Mouse (Mus musculus) c-Kit-negative CD71-positive TER-119-positive erythroid progenitor cells, embryonic 14.5 days (primary cell): ENCODE measurements at regions not wholly inside any gene's neighbourhood (a gene's known extent, or its start where the extent isn't known, plus 50 kb on each side); places are given as distances from the start of the nearest gene placed in this dataset.

ENCODE experiments used
- DNase-seq: peaks from one replicate; pipeline ENCODE4 v3.0.0-alpha.2; 2013; ENCODE audit warnings: low read depth, low spot score

DNA sequence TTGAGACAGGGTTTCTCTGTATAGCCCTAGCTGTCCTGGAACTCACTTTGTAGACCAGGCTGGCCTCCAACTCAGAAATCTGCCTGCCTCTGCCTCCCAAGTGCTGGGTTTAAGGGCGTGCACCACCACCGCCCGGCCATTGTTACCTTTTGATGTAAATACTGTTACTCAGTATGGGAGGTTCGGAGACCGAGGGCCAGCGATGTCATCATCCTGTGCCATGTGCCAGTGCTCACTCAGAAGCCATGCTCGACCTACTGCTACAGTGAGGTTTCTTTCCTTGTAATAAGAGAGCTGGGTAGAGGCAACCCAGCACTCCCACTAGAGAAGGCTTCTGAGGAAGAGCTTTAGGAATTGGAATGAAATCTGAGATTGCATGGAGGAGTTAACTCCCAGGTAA lies 191.6 kb upstream of the Tgfbr2 start:
- no peak for DNase-seq

DNA sequence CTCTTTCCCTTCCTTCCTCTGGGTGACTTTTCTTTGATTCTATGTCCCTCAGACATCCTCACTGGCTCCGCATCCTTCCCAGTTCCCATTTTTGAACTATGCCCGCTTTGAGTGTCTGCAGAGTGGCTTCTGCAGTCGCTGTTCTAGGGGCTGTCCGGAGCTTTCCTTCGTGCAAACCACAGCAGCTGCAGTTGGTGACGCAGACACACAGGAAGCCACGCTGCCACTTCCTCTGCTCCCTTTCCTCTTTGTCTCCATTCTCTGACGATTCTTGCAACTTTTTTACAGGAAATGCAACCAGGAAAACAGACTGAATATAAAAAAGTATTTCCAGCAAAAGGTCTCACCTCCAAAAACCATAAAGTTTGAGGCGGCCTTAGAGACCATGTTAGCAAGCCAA lies 191.0 kb upstream of the Tgfbr2 start:
- DNase-seq = no peak

DNA sequence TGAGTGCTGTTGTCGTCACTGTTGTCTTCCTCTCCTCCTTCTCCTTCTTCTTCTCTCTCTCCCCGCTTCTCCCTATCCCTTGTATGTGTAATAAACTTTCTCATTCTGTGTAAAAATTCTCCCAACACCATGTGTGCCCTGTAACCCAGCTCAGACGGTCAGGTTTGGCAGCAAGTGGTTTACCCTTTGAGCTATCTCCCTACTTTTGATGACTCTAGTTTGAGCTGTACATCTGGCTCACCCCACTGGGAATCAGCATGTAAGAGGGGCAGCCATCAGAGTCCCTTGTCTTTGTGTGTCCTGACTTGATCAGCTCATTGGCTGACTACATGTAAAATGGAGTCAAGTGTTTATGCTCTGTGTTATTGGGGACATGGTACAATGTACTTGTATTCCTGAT lies 190.5 kb upstream of the Tgfbr2 start:
- no peak for DNase-seq

DNA sequence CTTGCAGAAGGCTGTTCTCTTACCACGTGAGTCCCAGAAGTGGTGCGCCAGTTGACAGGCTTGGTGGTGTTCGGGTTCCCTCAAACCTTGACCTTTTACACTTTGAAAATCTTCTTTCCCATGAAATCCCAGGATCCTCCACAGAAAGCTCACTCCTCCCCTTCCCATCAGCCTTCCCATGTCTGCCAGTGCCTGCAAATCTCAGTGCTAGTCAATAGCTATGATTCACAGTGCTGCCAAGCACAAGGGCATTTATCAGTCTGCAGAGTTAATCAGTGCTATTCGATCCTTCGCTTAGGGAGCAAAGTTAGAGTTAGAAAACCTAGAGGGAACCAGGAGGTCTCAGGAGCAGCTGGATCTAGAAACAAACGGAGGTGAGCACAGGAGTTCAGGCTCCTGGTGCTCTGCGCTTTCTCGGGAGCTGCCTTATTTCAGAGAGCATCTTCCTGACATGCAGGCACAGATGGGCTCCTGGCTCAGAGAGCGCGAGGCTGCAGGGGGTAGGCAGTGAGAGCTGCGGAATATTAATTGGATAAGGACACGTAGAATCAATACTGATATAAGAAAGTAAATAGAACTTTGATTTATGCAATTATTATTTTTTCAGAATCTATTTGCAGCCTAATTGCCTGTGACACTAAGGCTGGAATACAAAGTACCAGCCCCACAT lies 190.0 kb upstream of the Tgfbr2 start:
- no peak for DNase-seq

DNA sequence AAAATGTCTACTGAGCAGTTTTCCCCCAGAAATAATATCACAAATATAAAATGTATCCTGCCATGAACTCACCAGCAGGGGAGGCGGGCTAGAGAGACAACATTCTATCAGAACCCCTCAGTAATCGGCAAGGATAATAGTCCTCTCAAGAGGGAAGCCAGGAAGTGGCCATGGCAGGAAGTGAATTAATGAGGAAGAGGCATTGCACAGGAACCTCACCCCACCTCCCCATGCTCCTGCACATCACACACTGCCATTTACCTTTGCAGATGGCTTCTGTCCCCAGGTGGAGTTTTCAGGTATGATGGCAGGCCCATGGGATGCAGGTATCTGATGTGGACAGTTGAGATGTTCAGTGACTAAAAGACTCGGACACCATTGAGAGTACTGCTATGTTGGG lies 185.9 kb upstream of the Tgfbr2 start:
- DNase-seq = no peak

DNA sequence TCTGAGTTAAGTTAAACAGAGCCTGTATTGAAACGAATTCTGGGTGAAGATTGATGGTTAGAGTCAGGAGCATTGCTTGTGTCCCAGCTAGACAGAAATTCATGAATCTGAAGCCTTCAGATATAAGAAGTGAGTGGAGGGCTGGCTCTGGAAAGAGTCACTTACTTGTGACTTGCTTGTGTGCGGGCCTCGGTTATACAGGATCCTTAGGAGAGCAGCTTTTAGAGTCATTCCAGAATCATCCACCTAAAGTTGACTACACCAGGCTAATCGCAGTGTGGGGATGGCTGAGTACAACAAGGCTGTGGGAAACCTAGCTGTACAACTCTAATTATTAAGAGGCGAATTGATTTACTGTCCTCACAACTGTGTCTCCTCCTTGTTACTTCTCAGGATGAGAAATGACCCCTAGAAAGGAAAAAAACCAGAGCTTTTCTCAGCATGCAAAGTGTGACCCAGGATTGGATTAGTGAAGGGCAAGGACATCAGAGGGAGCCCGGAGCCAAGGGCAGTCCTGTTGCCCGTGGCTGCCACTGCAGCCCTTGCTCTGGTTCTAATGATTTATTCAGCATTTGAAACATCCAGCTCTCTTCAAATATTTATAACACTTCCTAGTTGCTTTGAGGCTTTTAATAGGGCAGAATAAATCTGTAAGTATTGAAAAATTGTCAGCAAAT lies 179.0 kb upstream of the Tgfbr2 start:
- no peak for DNase-seq

DNA sequence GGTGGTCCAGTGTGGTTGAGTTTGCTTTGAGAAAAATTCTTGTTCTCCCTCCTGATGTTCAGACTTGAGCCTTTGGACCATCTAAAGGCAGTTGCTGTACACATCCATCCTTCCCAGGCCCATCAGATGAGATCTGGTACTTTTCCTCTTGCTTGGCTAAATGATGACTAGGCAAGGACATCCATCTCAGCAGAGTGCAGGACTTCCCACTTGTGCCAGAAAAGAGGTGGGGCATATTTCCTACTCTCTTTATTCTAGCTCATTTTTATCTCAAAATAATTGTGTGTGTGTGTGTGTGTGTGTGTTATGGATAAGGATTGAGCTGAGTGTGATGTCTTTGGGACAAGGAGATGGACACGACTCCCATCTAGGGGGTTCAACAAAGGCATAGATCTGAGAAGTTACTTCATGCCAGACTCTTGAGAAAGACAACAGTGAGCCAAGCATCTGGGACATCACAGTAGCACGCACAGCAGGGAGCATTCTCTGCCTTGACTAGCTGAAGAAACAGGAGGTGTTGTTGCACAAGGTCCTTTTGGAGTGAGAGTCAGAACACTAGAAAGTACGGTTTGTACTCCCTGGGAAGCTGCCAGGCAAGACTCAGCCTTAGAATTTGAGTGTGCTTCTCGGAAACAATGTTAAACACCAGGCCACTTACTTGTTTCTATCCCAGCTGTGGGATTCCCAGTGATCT lies 177.8 kb upstream of the Tgfbr2 start:
- no peak for DNase-seq

DNA sequence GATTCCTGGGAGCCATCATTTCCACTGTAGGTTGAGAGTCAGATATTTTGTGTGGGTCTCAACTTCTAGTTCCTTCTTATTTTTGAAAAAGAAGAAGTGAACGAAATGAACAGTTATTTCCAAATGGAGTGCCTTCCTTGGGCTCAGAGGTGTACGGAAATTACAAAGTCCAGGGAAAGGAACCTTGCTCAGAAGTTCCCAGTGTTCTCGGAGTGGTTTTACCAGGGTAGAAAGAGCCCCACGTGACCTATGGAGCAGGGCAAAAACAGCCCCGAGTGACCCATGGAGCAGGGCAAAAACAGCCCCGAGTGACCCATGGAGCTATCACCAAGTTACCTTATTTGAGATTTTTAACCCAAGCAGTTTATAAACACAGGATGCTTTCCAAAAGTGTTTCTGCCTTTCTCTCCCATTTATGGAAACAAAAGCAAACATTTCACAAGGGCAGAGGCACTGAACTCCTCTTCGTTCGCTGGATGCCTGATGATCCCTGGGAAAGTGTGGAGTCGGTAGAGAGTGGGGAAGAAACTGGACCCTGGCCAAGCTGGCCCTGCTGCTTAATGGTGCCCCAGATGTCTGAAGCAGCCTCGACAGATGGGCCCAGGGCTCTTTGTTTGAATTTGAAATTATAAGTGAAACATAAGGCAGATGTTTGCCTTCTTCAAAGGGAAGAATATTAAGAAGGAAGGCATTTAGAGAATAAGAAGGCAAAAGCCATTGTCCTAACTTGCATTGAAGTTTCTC lies 175.8 kb upstream of the Tgfbr2 start:
- no peak for DNase-seq

DNA sequence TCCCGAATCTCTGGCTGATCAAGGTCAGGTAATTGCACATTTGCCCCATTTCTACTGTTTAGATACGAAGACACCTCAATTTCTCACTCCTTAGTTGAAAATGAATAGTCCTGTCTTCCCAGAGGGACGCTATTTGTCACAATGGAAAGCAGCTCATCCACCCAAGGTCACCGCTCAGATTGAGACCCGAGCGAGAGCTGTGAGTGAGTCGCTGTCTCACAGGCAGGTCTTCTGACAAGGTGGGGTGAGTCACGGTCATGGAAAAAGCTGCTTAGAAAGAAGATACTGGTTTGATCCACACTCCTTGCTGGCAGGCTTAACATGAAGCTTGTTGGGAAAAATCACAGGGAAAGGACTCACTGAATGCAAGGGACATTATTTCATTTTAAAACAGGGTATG lies 171.9 kb upstream of the Tgfbr2 start:
- no peak for DNase-seq

DNA sequence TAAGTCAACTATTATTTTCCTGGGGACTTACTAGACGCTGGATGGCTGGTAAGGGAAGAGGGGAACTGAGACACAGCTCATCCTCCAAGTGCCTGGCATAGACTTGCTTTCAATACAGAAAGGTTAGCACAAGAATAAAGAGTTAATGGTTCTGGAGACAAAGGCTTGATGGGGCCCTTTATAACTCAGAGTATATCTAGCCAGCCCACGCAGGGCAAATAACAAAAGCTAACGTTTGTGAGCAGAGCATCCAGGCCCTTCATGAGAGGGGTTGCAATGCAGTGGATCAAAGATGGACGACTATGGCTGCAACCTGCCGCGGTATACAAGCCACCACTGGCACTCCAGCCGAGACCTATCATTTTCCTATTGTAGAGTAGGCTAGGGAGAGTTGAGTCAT lies 171.3 kb upstream of the Tgfbr2 start:
- no peak for DNase-seq

DNA sequence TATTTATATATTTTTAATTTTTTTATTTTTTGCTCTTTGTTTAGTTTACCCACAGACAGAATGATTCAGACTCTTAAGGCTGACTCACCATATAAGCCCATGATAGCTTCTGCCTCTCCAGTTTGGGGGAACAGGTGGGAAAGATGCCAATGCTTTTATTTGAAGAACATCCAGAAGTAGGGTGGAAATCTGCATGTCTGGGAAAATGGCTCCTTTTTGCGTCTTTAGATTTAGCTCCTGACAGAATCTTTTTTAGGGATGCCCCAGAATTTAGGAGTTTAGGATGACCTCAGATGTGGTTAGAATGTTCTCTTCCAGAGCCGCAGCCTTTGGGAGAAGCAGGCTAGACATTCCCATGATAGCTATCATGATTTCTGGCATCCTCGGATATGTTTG lies 167.9 kb upstream of the Tgfbr2 start:
- DNase-seq = no peak

DNA sequence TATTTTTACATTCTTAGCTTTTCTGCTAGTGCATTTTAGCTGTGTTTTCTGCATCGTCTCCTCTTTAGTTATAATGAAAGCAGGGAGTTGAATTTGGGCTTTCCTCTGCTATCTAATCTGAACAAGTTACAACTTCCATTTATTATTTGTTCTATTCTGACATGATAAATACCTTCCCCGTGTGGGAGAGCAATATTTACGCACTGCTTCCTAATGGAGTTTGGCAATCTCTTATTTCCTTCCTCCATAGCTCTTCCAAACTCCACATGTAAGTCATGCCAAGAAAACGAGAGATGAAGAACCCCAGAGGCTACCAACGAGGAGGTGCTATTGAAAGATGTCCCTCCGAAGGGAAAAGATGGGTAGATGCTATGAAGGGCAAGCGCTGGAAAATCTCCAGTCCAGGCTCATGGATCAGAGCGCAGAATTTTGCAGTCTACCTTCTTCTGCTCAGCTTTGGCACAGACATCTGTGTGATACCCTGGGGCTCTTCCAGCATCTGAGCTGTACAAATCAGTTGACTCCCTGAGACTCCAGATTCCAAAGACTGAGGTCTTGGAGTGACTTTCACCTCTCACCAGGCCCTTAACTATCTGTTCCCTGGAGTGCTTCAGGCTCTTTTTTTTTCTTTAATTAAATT lies 167.4 kb upstream of the Tgfbr2 start:
- DNase-seq = no peak

DNA sequence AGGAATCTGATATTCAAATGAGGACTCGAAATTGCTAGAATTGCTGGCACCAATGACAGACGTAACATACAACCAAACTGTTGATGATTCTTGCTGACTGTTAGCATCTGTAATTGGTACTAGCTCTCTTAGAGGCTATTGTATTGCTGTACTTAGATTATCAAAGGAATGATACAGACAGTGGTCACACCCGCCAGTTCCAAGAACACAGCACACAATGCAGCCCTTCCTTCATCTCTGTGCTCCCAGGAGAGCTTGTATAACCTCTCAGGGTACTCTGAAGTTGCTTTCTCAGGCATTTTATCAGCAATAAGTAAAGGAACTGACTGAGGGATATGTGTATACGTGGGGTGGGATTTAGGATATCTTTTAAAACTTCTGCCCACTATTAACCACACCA lies 166.8 kb upstream of the Tgfbr2 start:
- DNase-seq = no peak

DNA sequence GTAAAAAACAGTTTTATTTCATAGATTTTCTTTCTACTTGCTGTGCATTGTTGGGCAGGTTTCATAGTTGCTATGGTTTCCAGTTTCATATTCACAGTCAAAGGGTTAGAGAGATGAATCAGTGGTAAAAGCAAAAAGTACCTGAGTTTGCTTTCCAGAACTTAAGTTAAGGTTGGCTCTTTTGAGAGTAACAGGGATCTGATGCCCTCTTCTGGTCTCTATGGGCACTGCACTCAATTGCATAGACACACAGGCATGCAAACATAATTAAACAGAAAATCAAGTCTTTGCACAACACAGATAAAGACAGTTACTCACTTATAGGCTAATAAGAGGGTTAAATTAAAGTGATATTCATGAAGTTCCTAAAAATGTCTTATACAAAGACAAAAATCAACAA lies 165.8 kb upstream of the Tgfbr2 start:
- no peak for DNase-seq

DNA sequence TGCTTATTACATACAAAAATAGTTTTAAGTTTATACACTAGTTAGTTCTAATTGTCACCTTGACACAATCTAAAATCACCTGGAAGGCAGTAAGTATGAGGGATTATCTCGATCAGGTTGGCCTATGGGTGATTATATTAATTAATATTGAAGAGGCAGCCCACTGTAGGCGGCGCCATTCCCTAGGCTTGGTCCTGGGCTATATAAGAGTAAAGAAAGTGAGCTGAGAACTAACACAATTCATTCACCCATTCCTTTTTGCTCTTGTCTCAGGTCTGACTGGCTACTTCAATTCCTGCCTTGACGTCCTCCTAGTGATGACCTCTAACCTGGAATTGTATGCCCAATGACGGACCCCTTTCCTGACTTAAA lies 163.6 kb upstream of the Tgfbr2 start:
- DNase-seq = no peak

DNA sequence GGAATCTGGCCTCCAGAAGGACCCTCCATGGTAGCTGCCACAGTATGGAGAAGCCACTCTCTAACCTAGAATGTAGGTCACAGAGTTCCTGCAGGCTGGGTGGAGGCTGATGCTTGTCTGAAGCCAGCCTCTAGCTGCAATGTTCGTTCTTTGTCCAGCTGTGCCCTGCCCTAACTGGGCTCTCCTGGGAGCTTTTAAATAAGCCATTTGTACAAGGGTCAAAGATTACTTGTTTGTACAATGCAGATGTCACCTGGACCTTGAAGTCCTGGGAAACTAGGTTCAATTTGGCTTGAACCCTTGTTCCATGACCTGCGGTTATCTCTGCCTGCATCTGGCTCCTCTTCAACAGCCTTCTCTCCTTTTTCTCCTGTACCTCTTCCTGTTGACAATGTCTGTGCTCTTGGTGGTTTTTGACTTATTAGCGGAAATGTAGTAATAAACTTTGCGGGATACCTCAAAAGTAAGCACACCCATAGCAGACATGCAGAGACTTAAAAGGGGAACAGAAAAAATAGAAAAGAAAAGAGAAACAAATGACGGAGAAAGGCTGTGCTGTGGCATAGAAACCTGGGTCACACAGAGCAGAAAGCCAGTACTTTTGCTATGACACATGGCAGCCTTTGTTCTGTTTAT lies 163.1 kb upstream of the Tgfbr2 start:
- DNase-seq = no peak

DNA sequence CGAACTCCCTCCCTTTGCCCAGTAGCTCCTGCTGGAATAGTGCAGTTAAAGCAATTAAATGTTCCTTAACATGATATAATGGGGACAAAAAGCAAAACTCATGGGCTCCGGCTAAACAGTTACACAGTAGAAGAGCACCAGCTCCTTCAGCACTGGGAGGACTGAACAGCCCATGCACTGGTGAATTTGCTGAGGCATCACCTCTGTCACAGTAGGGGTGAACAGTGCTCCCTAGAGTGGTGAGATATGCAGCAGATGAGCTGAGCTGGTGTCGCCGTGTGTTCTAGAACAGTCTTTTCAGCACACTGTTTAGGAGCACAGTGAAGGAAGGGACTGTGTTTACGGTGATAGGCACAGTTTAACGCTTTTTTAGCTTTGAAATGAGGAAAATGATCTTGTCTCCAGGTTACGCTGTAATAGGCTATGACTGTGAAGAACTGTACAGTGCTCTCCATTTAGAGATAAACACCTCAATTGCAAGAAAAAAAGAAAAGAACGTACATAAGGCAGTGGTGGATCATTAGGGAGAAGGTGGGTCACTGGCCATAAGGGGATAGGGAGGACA lies 162.4 kb upstream of the Tgfbr2 start:
- DNase-seq = no peak

DNA sequence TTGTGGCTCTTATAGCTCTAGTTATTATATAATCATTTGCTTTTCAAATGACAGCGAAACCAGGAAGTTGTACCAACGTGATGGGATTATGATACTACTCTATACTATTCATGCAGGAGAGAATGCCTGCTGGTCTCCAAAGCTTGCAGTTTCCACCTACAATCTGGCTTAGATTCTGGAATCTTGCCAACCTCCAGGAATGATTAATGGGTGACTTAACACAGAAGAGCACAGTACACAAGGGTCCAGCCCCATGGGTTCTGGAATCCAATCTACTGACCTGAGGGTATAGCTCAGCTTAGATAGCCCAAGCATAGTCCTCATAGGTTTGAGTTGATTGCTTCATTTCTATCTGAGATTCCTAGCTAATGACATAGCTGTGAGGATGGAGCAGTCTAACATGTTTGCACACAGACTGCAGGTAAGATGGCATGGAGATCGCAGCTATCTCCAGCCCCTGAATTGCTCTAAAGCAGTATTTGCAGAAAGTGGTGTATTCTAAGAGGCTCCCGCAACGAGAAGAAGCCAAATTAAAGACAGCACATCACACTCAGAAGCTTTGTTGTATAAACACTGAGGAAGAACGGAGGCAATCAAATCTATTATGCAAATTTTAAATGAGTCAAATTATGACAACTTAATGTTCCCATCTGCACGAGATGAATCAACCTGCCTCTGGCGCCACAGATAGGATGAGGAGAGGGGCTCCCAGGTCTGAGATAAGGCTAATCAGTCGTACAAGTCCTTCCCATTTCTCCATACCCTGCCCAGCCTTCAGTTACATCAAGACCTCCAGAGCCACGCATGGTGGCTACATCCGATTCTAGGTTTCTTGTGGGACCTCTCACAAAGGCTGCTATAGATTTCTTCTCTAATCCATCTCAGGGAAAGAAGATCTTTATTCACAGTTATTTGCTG lies 160.7 kb upstream of the Tgfbr2 start:
- no peak for DNase-seq

DNA sequence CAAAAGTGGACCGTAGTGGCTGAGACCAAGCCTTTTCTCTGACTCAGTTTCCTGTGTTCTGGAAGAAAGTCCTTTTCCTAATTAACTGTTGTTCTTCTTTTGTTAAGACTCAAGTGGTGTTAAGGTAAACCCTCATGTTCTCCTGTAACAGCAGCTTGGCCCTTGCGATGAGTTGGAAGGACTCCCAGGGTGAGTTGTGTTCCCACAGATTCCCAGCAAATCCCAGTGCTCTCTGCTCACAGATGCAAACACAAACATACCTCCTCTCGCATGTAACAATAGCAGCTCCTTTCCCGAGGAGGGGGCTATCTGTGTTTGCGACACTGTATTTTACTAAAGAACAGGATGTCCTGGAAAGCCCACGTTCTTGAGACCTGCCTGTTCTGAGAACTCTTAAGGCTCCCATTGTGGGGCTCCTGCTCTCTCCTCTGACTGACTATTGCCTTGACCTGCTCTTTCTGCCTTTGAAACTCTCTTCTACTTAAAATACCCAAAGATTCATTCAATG lies 158.8 kb upstream of the Tgfbr2 start:
- no peak for DNase-seq
